Mouse (Mus musculus): Measurements from ENCODE around the gene Pms2. TPM values are rescaled to one million over a fixed set of nuclear protein-coding genes. Genes with fewer than 3 reads are reported as not detected.
A peak's percentile ranks its signal among the peaks of the same experiment; 100 is the strongest.

Gene Pms2
- 2.3 and 3.4 TPM in 2 replicates for polyA plus RNA-seq (2012; rRNA removed)

- TF ChIP-seq CTCF (IDR thresholded peaks at IDR 0.05; ENCODE audit: insufficient read depth, low read length) (no peak), POLR2A (IDR thresholded peaks at IDR 0.05; ENCODE audit: borderline replicate concordance, extremely low read depth, low read depth, low read length) (peak; percentile 52; the same call in 1 of the 2 replicates)
- peak; percentile 94 for DNase-seq
- WGBS = under 1% methylated on average over 70 of the region's 70 CpGs
- peaks cover 3% of the 10 kb centered on the region; the same call in 1 of the 2 replicates for H3K4me1 ChIP-seq (ENCODE audit: control insufficient read depth, insufficient read depth, low read length)
- peak within 1 kb of the TSS; percentile 99 for H3K4me3 ChIP-seq (replicated peaks; ENCODE audit: extremely low read depth, low read depth, low read length)
Measured at GRCm38 (mm10) chr5:143909417-143910400, at the start of gene Pms2, which contains the start of gene Aimp2. Gene Pms2 (plus strand): TSS chr5:143909964. Gene Aimp2 (minus strand): TSS chr5:143909847.

DNA sequence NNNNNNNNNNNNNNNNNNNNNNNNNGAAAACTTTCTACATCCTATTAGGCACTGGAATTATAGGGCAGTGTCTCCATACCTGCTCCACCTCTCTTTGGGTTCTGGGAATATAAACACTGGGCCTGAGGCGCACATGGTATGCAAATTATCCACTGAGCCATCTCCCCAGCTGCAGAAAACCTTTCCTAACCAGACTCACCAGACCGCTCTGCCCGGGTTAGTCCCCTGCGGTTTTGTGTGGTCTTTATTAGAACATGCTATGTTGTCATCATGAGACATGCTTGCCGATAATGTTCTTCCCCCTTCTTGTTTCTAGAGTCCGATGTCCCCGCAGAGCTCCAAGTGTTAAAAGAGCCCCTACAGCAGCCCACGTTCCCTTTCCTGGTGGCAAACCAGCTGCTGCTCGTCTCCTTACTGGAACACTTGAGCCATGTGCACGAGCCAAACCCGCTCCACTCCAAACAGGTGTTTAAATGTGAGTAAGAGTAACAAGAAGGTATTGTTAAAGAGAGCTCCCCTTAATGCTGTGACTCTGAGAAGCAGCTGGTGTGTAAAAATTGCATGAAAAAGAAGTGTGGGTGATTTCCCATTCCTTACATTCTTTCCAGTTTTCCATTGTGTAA, 38.1 kb upstream of the Pms2 start:
- Histone ChIP-seq H3K4me3 (replicated peaks; ENCODE audit: extremely low read depth, low read depth, low read length) (no peak overlapping the region), H3K4me1 (ENCODE audit: control insufficient read depth, insufficient read depth, low read length) (no peaks in the 10 kb centered on the region)
- no peak for DNase-seq
- WGBS = 70% methylated on average over 11 of the region's 11 CpGs
- TF ChIP-seq CTCF (IDR thresholded peaks at IDR 0.05; ENCODE audit: insufficient read depth, low read length) (no peak), POLR2A (IDR thresholded peaks at IDR 0.05; ENCODE audit: borderline replicate concordance, extremely low read depth, low read depth, low read length) (no peak)

GRCm38 (mm10) chr5:143874571-143874970, 35.2 kb upstream of the Pms2 start:
- DNase-seq = no peak
- TF ChIP-seq POLR2A (IDR thresholded peaks at IDR 0.05; ENCODE audit: borderline replicate concordance, extremely low read depth, low read depth, low read length) (no peak), CTCF (IDR thresholded peaks at IDR 0.05; ENCODE audit: insufficient read depth, low read length) (no peak)
- no peak overlapping the region for H3K4me3 ChIP-seq (replicated peaks; ENCODE audit: extremely low read depth, low read depth, low read length)
- no peaks in the 10 kb centered on the region for H3K4me1 ChIP-seq (ENCODE audit: control insufficient read depth, insufficient read depth, low read length)
- 54% methylated on average over 4 of the region's 4 CpGs for WGBS

- no peaks in the 10 kb centered on the region for H3K4me1 ChIP-seq (ENCODE audit: control insufficient read depth, insufficient read depth, low read length)
- H3K4me3 ChIP-seq (replicated peaks; ENCODE audit: extremely low read depth, low read depth, low read length) = no peak overlapping the region
- WGBS = 97% methylated on average over 3 of the region's 3 CpGs
- no peak for DNase-seq
- TF ChIP-seq CTCF (IDR thresholded peaks at IDR 0.05; ENCODE audit: insufficient read depth, low read length) = no peak
- TF ChIP-seq POLR2A (IDR thresholded peaks at IDR 0.05; ENCODE audit: borderline replicate concordance, extremely low read depth, low read depth, low read length) = no peak
Measured at GRCm38 (mm10) chr5:143885274-143885673, 24.5 kb upstream of the Pms2 start.

- DNase-seq = no peak
- Histone ChIP-seq H3K4me3 (replicated peaks; ENCODE audit: extremely low read depth, low read depth, low read length) (no peak overlapping the region), H3K4me1 (ENCODE audit: control insufficient read depth, insufficient read depth, low read length) (no peaks in the 10 kb centered on the region)
- TF ChIP-seq POLR2A (IDR thresholded peaks at IDR 0.05; ENCODE audit: borderline replicate concordance, extremely low read depth, low read depth, low read length) = no peak
- 73% methylated on average over 6 of the region's 6 CpGs for WGBS
Measured at GRCm38 (mm10) chr5:143890741-143891140, 19.0 kb upstream of the Pms2 start.

GRCm38 (mm10) chr5:143892255-143892886, 17.4 kb upstream of the Pms2 start:
- Histone ChIP-seq H3K4me1 (ENCODE audit: control insufficient read depth, insufficient read depth, low read length) (no peaks in the 10 kb centered on the region), H3K4me3 (replicated peaks; ENCODE audit: extremely low read depth, low read depth, low read length) (no peak overlapping the region)
- DNase-seq = no peak
- no peak for TF ChIP-seq POLR2A (IDR thresholded peaks at IDR 0.05; ENCODE audit: borderline replicate concordance, extremely low read depth, low read depth, low read length)
- no peak for TF ChIP-seq CTCF (IDR thresholded peaks at IDR 0.05; ENCODE audit: insufficient read depth, low read length)
- 74% methylated on average over 9 of the region's 9 CpGs for WGBS

DNA sequence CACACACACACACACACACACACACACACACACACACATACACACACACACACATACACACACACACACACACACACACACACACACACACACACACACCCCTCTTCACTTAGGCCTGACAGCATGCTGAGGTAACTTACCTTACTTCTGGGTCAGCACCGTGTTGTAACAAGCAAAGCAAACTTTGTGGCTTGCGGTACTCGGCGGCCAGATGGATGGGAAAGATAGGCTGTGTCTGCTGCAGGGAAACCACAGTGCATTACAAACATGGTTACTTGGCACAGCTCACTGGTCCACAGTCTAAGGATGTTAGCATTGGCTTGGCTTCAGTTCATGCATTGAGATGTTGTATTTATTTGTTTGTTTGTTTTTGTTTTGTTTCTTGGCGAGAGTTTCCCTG, 16.4 kb upstream of the Pms2 start:
- no peak overlapping the region for H3K4me3 ChIP-seq (replicated peaks; ENCODE audit: extremely low read depth, low read depth, low read length)
- no peak for DNase-seq
- 53% methylated on average over 5 of the region's 5 CpGs for WGBS
- no peaks in the 10 kb centered on the region for H3K4me1 ChIP-seq (ENCODE audit: control insufficient read depth, insufficient read depth, low read length)
- no peak for TF ChIP-seq POLR2A (IDR thresholded peaks at IDR 0.05; ENCODE audit: borderline replicate concordance, extremely low read depth, low read depth, low read length)

- WGBS = 85% methylated on average over 14 of the region's 14 CpGs
- no peaks in the 10 kb centered on the region for H3K4me1 ChIP-seq (ENCODE audit: control insufficient read depth, insufficient read depth, low read length)
- DNase-seq = no peak
- no peak within 1 kb of the TSS for H3K4me3 ChIP-seq (replicated peaks; ENCODE audit: extremely low read depth, low read depth, low read length)
- TF ChIP-seq POLR2A (IDR thresholded peaks at IDR 0.05; ENCODE audit: borderline replicate concordance, extremely low read depth, low read depth, low read length) = no peak
- no peak for TF ChIP-seq CTCF (IDR thresholded peaks at IDR 0.05; ENCODE audit: insufficient read depth, low read length)
Measured at GRCm38 (mm10) chr5:143897635-143898330, 12.0 kb upstream of the Pms2 start, which contains the start of gene Ankrd61. Gene Ankrd61 (minus strand): TSS chr5:143897685.

DNA sequence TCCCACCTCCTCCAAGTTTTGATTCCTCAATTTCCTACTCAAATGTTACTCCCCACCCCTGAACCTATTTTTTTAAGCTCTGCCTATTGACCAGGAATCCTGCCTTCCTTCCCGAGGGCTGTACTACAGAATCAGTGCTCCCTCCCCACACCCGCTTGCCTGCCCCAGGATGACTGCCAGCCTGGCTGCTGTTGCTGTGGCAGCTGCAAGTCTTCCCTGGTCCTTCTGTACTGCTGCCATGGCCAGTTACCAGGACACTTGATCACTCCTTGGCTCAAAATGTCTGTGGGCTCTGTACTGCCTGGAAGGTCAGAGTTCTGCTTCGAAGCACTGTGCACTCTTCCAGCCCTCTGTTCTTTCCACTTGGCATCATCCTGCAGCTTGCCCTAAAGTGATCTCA, 7.7 kb upstream of the Pms2 start:
- no peaks in the 10 kb centered on the region for H3K4me1 ChIP-seq (ENCODE audit: control insufficient read depth, insufficient read depth, low read length)
- TF ChIP-seq POLR2A (IDR thresholded peaks at IDR 0.05; ENCODE audit: borderline replicate concordance, extremely low read depth, low read depth, low read length) (no peak), CTCF (IDR thresholded peaks at IDR 0.05; ENCODE audit: insufficient read depth, low read length) (no peak)
- WGBS = 58% methylated on average over 3 of the region's 3 CpGs
- no peak overlapping the region for H3K4me3 ChIP-seq (replicated peaks; ENCODE audit: extremely low read depth, low read depth, low read length)
- DNase-seq = no peak
